Mouse (Mus musculus): ENCODE data around the gene Spef2. TPM values are rescaled to one million over a fixed set of nuclear protein-coding genes. Genes with fewer than 3 reads are reported as not detected.
"Not testable (repeated sequence)": the region's sequence is repeated elsewhere in the genome, so short reads cannot be mapped to it uniquely, and the experiment has no call there.

Spef2 gene
- polyA plus RNA-seq, 1 experiment: not detected

- Histone ChIP-seq H3K27me3 (replicated peaks) (no peaks in the 10 kb centered on the region), H3K9me3 (no peaks in the 10 kb centered on the region), H3K4me3 (replicated peaks) (no peak overlapping the region), H3K36me3 (replicated peaks; ENCODE audit: low read length) (no peaks in the 10 kb centered on the region), H3K4me1 (peaks cover 10% of the 10 kb centered on the region)
- no peak for TF ChIP-seq GATA1 (IDR thresholded peaks at IDR 0.05; ENCODE audit: borderline replicate concordance, low read length)
- TF ChIP-seq FLI1 (IDR thresholded peaks at IDR 0.05; ENCODE audit: low read length): no peak
Observed at GRCm38 (mm10) chr15:9677343-9678036, 71.2 kb downstream of the Spef2 start.

GRCm38 (mm10) chr15:9668575-9668974 is 80.1 kb downstream of the Spef2 start:
- Histone ChIP-seq H3K4me3 (replicated peaks) (no peak overlapping the region), H3K27me3 (replicated peaks) (no peaks in the 10 kb centered on the region), H3K36me3 (replicated peaks; ENCODE audit: low read length) (peaks cover 4% of the 10 kb centered on the region), H3K9me3 (no peaks in the 10 kb centered on the region), H3K4me1 (peaks cover 50% of the 10 kb centered on the region)
- TF ChIP-seq GATA1 (IDR thresholded peaks at IDR 0.05; ENCODE audit: borderline replicate concordance, low read length) (no peak), FLI1 (IDR thresholded peaks at IDR 0.05; ENCODE audit: low read length) (no peak)

- not testable (repeated sequence) for H3K36me3 ChIP-seq (replicated peaks; ENCODE audit: low read length); H3K9me3 ChIP-seq; H3K27me3 ChIP-seq (replicated peaks); H3K4me3 ChIP-seq (replicated peaks)
- peaks cover 53% of the 10 kb centered on the region for H3K4me1 ChIP-seq
Observed at GRCm38 (mm10) chr15:9664948-9665347, 83.7 kb downstream of the Spef2 start.

GRCm38 (mm10) chr15:9661215-9661614 is 87.5 kb downstream of the Spef2 start:
- no peaks in the 10 kb centered on the region for H3K27me3 ChIP-seq (replicated peaks)
- H3K9me3 ChIP-seq: no peaks in the 10 kb centered on the region
- H3K4me3 ChIP-seq (replicated peaks): no peak overlapping the region
- H3K36me3 ChIP-seq (replicated peaks; ENCODE audit: low read length): no peaks in the 10 kb centered on the region
- TF ChIP-seq FLI1 (IDR thresholded peaks at IDR 0.05; ENCODE audit: low read length) (no peak), GATA1 (IDR thresholded peaks at IDR 0.05; ENCODE audit: borderline replicate concordance, low read length) (no peak)
- peaks cover 35% of the 10 kb centered on the region for H3K4me1 ChIP-seq

GRCm38 (mm10) chr15:9634471-9634870 is 114.2 kb downstream of the Spef2 start:
- no peaks in the 10 kb centered on the region for H3K36me3 ChIP-seq (replicated peaks; ENCODE audit: low read length)
- no peaks in the 10 kb centered on the region for H3K9me3 ChIP-seq
- no peaks in the 10 kb centered on the region for H3K27me3 ChIP-seq (replicated peaks)
- peaks cover 7% of the 10 kb centered on the region for H3K4me1 ChIP-seq
- no peak for TF ChIP-seq FLI1 (IDR thresholded peaks at IDR 0.05; ENCODE audit: low read length)
- no peak overlapping the region for H3K4me3 ChIP-seq (replicated peaks)

GRCm38 (mm10) chr15:9631657-9632056 is 117.0 kb downstream of the Spef2 start:
- no peak for TF ChIP-seq GATA1 (IDR thresholded peaks at IDR 0.05; ENCODE audit: borderline replicate concordance, low read length)
- TF ChIP-seq FLI1 (IDR thresholded peaks at IDR 0.05; ENCODE audit: low read length): no peak
- no peaks in the 10 kb centered on the region for H3K27me3 ChIP-seq (replicated peaks)
- H3K9me3 ChIP-seq: no peaks in the 10 kb centered on the region
- H3K4me1 ChIP-seq: peaks cover 7% of the 10 kb centered on the region
- no peaks in the 10 kb centered on the region for H3K36me3 ChIP-seq (replicated peaks; ENCODE audit: low read length)
- H3K4me3 ChIP-seq (replicated peaks): no peak overlapping the region

- Histone ChIP-seq H3K4me1 (peaks cover 7% of the 10 kb centered on the region), H3K4me3 (replicated peaks) (no peak overlapping the region), H3K36me3 (replicated peaks; ENCODE audit: low read length) (no peaks in the 10 kb centered on the region), H3K27me3 (replicated peaks) (no peaks in the 10 kb centered on the region), H3K9me3 (no peaks in the 10 kb centered on the region)
- TF ChIP-seq GATA1 (IDR thresholded peaks at IDR 0.05; ENCODE audit: borderline replicate concordance, low read length): no peak
- no peak for TF ChIP-seq FLI1 (IDR thresholded peaks at IDR 0.05; ENCODE audit: low read length)
Observed at GRCm38 (mm10) chr15:9629660-9630059, 119.0 kb downstream of the Spef2 start.

- peaks cover 7% of the 10 kb centered on the region for H3K4me1 ChIP-seq
- H3K36me3 ChIP-seq (replicated peaks; ENCODE audit: low read length): no peaks in the 10 kb centered on the region
- no peaks in the 10 kb centered on the region for H3K9me3 ChIP-seq
- no peaks in the 10 kb centered on the region for H3K27me3 ChIP-seq (replicated peaks)
- no peak overlapping the region for H3K4me3 ChIP-seq (replicated peaks)
- no peak for TF ChIP-seq GATA1 (IDR thresholded peaks at IDR 0.05; ENCODE audit: borderline replicate concordance, low read length)
Observed at GRCm38 (mm10) chr15:9624619-9625018, 124.0 kb downstream of the Spef2 start.

GRCm38 (mm10) chr15:9608177-9608576 is 140.5 kb downstream of the Spef2 start:
- TF ChIP-seq FLI1 (IDR thresholded peaks at IDR 0.05; ENCODE audit: low read length) (no peak), GATA1 (IDR thresholded peaks at IDR 0.05; ENCODE audit: borderline replicate concordance, low read length) (no peak)
- H3K4me1 ChIP-seq: peaks cover 6% of the 10 kb centered on the region; the same call in 1 of the 2 replicates
- H3K9me3 ChIP-seq: peaks cover 3% of the 10 kb centered on the region; the same call in 1 of the 2 replicates
- H3K36me3 ChIP-seq (replicated peaks; ENCODE audit: low read length): no peaks in the 10 kb centered on the region
- no peak overlapping the region for H3K4me3 ChIP-seq (replicated peaks)
- H3K27me3 ChIP-seq (replicated peaks): no peaks in the 10 kb centered on the region

- no peak for TF ChIP-seq FLI1 (IDR thresholded peaks at IDR 0.05; ENCODE audit: low read length)
- no peak for TF ChIP-seq GATA1 (IDR thresholded peaks at IDR 0.05; ENCODE audit: borderline replicate concordance, low read length)
- H3K4me1 ChIP-seq: peaks cover 9% of the 10 kb centered on the region
Observed at GRCm38 (mm10) chr15:9600088-9600455, 148.6 kb downstream of the Spef2 start.

More at GRCm38 (mm10) chr15:9600088-9600455, 148.6 kb downstream of the Spef2 start:
- no peak overlapping the region for H3K4me3 ChIP-seq (replicated peaks)
- H3K27me3 ChIP-seq (replicated peaks): no peaks in the 10 kb centered on the region
- H3K36me3 ChIP-seq (replicated peaks; ENCODE audit: low read length): no peaks in the 10 kb centered on the region
- peaks cover 3% of the 10 kb centered on the region; the same call in 1 of the 2 replicates for H3K9me3 ChIP-seq

Data from megakaryocyte, embryonic 14.5 days (primary cell).